ENCODE assay signal across 25 mouse cellular contexts in the genomic region with DNA sequence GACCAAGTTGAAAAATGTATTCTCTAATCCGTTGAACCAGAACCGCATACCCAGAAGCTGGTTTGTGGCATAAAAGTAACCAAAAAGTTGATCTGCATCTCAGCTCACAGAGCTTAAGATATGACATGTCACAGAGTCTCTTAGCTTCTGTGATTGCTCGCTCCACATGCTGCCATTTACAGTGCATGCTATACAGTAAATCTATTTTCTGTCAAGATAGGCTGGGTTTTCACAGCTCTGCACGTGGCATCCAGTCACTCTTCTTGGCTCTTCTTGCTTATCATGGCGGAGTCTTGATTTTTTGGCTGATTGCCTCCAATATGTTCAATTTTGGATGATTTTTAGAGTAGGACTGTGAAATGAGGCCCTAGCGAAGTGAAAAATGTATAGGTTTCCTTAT.
DNase-seq lines count a peak whose midpoint lies in the region; ATAC-seq and TF ChIP-seq lines count a peak whose summit lies in the region.
"Had no signal": no experiment of that assay in that cellular context is flagged by ENCODE, and none has a peak within 500 bp of the region (broad histone marks: within the 10 kb centered on the region; RNA-seq: fewer than 3 reads in every experiment).

No protein-coding gene starts in this region.

- peak; percentile 38; the same call in 1 of the 2 replicates for ATAC-seq in forebrain, embryonic 13.5 days
- no peak; the same call in 1 of the 2 replicates for ATAC-seq in forebrain, embryonic 15.5 days (replicated peaks)
- no peak for ATAC-seq in forebrain, embryonic 12.5 days (ENCODE audit: low FRiP score)
- ATAC-seq in forebrain, postnatal 0 days, result peak; percentile 62
- ATAC-seq: activated CD4-positive, CD25-positive, alpha-beta regulatory T cell, adult 4 months; CD4-positive, CD25-positive, alpha-beta regulatory T cell, adult 4 months; Patski had no signal

- WGBS in forebrain, embryonic 13.5 days, result 88% methylated on average over 6 of the region's 6 CpGs
- WGBS in forebrain, embryonic 10.5 days, result 90% methylated on average over 6 of the region's 6 CpGs
- 73% methylated on average over 6 of the region's 6 CpGs for WGBS in forebrain, embryonic 15.5 days
- WGBS in forebrain, embryonic 12.5 days, result 89% methylated on average over 6 of the region's 6 CpGs
- WGBS in forebrain, postnatal 0 days, result 66% methylated on average over 6 of the region's 6 CpGs

- no peak for TF ChIP-seq CTCF in forebrain, postnatal 0 days (IDR thresholded peaks at IDR 0.05; ENCODE audit: low read depth)

- H3K36me3 ChIP-seq in forebrain, embryonic 13.5 days (ENCODE audit: poor library complexity, severe bottlenecking), result no peaks in the 10 kb centered on the region
- H3K36me3 ChIP-seq in forebrain, embryonic 10.5 days (replicated peaks), result no peaks in the 10 kb centered on the region
- no peaks in the 10 kb centered on the region for H3K36me3 ChIP-seq in forebrain, embryonic 15.5 days
- no peaks in the 10 kb centered on the region for H3K36me3 ChIP-seq in forebrain, embryonic 12.5 days (replicated peaks)
- H3K36me3 ChIP-seq in forebrain, postnatal 0 days (ENCODE audit: insufficient read depth), result no peaks in the 10 kb centered on the region
- H3K36me3 ChIP-seq: embryonic facial prominence, embryonic 13.5 days; embryonic facial prominence, embryonic 15.5 days; G1E had no signal

- H3K9ac ChIP-seq in forebrain, embryonic 13.5 days, result no peak overlapping the region
- no peak overlapping the region for H3K9ac ChIP-seq in forebrain, embryonic 15.5 days (replicated peaks)
- no peak overlapping the region for H3K9ac ChIP-seq in forebrain, embryonic 12.5 days
- no peak overlapping the region for H3K9ac ChIP-seq in forebrain, postnatal 0 days
- H3K9ac ChIP-seq: embryonic facial prominence, embryonic 13.5 days; embryonic facial prominence, embryonic 15.5 days had no signal

- no peaks in the 10 kb centered on the region for H3K4me1 ChIP-seq in forebrain, embryonic 13.5 days
- no peaks in the 10 kb centered on the region for H3K4me1 ChIP-seq in forebrain, embryonic 10.5 days
- no peaks in the 10 kb centered on the region for H3K4me1 ChIP-seq in forebrain, embryonic 15.5 days
- H3K4me1 ChIP-seq in forebrain, embryonic 12.5 days, result no peaks in the 10 kb centered on the region
- no peaks in the 10 kb centered on the region for H3K4me1 ChIP-seq in forebrain, postnatal 0 days (ENCODE audit: insufficient read depth)
- H3K4me1 ChIP-seq: embryonic facial prominence, embryonic 13.5 days; embryonic facial prominence, embryonic 15.5 days had no signal

- no peak overlapping the region for H3K27ac ChIP-seq in forebrain, embryonic 13.5 days
- no peak overlapping the region for H3K27ac ChIP-seq in forebrain, embryonic 10.5 days
- 0 out of 2 replicates have a peak overlapping the region, but pooled peaks have one; percentile 5 for H3K27ac ChIP-seq in forebrain, embryonic 15.5 days (replicated peaks)
- no peak overlapping the region for H3K27ac ChIP-seq in forebrain, embryonic 12.5 days
- H3K27ac ChIP-seq in forebrain, postnatal 0 days (ENCODE audit: low read depth, low read length), result no peak overlapping the region
- H3K27ac ChIP-seq: embryonic facial prominence, embryonic 13.5 days; embryonic facial prominence, embryonic 15.5 days had no signal

- H3K27me3 ChIP-seq in forebrain, embryonic 13.5 days, result no peaks in the 10 kb centered on the region
- H3K27me3 ChIP-seq in forebrain, embryonic 10.5 days (ENCODE audit: poor library complexity, severe bottlenecking), result no peaks in the 10 kb centered on the region
- no peaks in the 10 kb centered on the region for H3K27me3 ChIP-seq in forebrain, embryonic 15.5 days
- H3K27me3 ChIP-seq in forebrain, embryonic 12.5 days, result no peaks in the 10 kb centered on the region
- no peaks in the 10 kb centered on the region for H3K27me3 ChIP-seq in forebrain, postnatal 0 days (ENCODE audit: insufficient read depth, low read length)
- H3K27me3 ChIP-seq: CH12.LX; embryonic facial prominence, embryonic 13.5 days; embryonic facial prominence, embryonic 15.5 days had no signal

- H3K4me2 ChIP-seq in forebrain, embryonic 13.5 days, result no peak overlapping the region
- H3K4me2 ChIP-seq in forebrain, embryonic 15.5 days (replicated peaks), result no peak overlapping the region
- H3K4me2 ChIP-seq in forebrain, embryonic 12.5 days, result no peak overlapping the region
- no peak overlapping the region for H3K4me2 ChIP-seq in forebrain, postnatal 0 days (ENCODE audit: low read depth)
- H3K4me2 ChIP-seq: embryonic facial prominence, embryonic 13.5 days; embryonic facial prominence, embryonic 15.5 days had no signal

- H3K4me3 ChIP-seq in forebrain, embryonic 13.5 days, result no peak overlapping the region
- H3K4me3 ChIP-seq in forebrain, embryonic 10.5 days, result no peak overlapping the region
- H3K4me3 ChIP-seq in forebrain, embryonic 15.5 days, result no peak overlapping the region
- H3K4me3 ChIP-seq in forebrain, embryonic 12.5 days (replicated peaks), result no peak overlapping the region
- no peak overlapping the region for H3K4me3 ChIP-seq in forebrain, postnatal 0 days (ENCODE audit: low read depth, low read length)
- H3K4me3 ChIP-seq: embryonic facial prominence, embryonic 13.5 days; embryonic facial prominence, embryonic 15.5 days; erythroblast, embryonic 14.5 days had no signal

- H3K9me3 ChIP-seq in forebrain, embryonic 13.5 days (replicated peaks), result no peaks in the 10 kb centered on the region
- H3K9me3 ChIP-seq in forebrain, embryonic 10.5 days, result no peaks in the 10 kb centered on the region
- H3K9me3 ChIP-seq in forebrain, embryonic 15.5 days, result no peaks in the 10 kb centered on the region
- H3K9me3 ChIP-seq in forebrain, embryonic 12.5 days, result no peaks in the 10 kb centered on the region
- H3K9me3 ChIP-seq in forebrain, postnatal 0 days (ENCODE audit: low read length), result no peaks in the 10 kb centered on the region
- H3K9me3 ChIP-seq: embryonic facial prominence, embryonic 13.5 days; embryonic facial prominence, embryonic 15.5 days had no signal

- no peak for DNase-seq in forebrain, embryonic 10.5 days (ENCODE audit: extremely low spot score, low spot score)
- no peak for DNase-seq in forebrain, postnatal 0 days
- no peak for DNase-seq in urinary bladder, postnatal 14 days (ENCODE audit: low spot score)
- DNase-seq: adrenal gland, adult 8-10 months; adrenal gland, postnatal 14 days; adrenal gland, postnatal 36 days; B cell, adult 2 months; cerebellum, adult 11 months; cerebellum, adult 18-20 months; cerebellum, adult 8-10 months; cerebellum, adult 9-11 months; cerebellum, postnatal 14 days; cerebellum, postnatal 36 days; embryo, embryonic 11 days had no signal

Comparison
In these comparisons a context has a peak if more than half of its experiments do, and no peak if none do; other contexts are left out.
1. ATAC-seq: peak in forebrain, embryonic 13.5 days (single experiment) and forebrain, postnatal 0 days (single experiment); none in forebrain, embryonic 15.5 days (single experiment) and forebrain, embryonic 12.5 days (single experiment).